Mouse (Mus musculus): Measurements from ENCODE around the gene Rap1gap. TPM values are rescaled to one million over a fixed set of nuclear protein-coding genes. Genes with fewer than 3 reads are reported as not detected.

Gene Rap1gap
- polyA plus RNA-seq, 1 experiment from 2014 or later, result 19.9 TPM

DNA sequence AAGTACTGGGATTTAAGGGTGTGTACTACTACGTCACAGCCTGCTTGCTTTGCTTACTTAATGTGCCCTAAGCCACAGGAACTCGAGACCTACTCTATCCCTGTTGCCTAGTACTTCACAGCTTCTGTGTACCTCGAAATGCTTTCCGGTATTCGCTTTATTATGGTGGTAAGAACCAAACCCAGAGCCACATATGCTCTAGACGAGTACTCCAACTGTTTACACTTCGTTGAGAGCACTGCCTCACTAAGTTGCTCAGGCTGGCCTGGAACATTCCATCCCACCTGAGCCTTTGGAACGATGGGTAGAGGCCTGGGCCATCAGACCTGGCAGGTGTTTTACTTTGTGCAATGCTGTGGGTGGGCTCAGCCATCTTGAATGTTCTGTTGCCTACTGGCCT, 30.8 kb downstream of the Rap1gap start:
- Histone ChIP-seq H3K4me2 (replicated peaks) (no peak overlapping the region), H3K27ac (replicated peaks) (0 out of 2 replicates have a peak overlapping the region, but pooled peaks have one; percentile 60), H3K36me3 (no peaks in the 10 kb centered on the region), H3K4me1 (peaks cover 26% of the 10 kb centered on the region), H3K4me3 (replicated peaks) (no peak overlapping the region), H3K9me3 (replicated peaks) (no peaks in the 10 kb centered on the region), H3K9ac (0 out of 2 replicates have a peak overlapping the region, but pooled peaks have one; percentile 6), H3K27me3 (no peaks in the 10 kb centered on the region)
- 75% methylated on average over 8 of the region's 8 CpGs for WGBS
- ATAC-seq (ENCODE audit: insufficient number of reproducible peaks, low FRiP score, low TSS enrichment, low read depth), result no peak

DNA sequence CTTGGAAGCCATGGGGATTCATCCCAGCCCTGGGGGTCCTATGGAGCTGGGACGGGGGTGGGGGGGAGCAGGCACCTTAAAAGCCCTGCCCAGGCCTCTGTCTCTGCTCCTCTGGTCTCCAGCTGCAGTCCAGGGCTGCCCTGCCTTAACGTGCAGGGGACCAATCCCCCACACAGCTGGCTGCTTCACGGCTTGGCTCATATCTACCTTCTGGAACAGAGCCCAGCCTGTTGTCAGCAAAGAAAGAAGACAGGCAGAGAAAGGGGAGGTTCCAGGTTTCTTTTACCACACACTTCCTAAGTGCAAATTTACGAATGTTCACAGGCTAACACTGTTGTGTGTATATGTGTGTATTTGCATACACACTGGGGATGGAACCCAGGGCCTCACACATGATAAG, 31.4 kb downstream of the Rap1gap start:
- Histone ChIP-seq H3K4me3 (replicated peaks) (no peak overlapping the region), H3K4me1 (peaks cover 26% of the 10 kb centered on the region), H3K36me3 (no peaks in the 10 kb centered on the region), H3K9ac (0 out of 2 replicates have a peak overlapping the region, but pooled peaks have one; percentile 6), H3K27ac (replicated peaks) (peak overlapping the region; percentile 60), H3K9me3 (replicated peaks) (no peaks in the 10 kb centered on the region), H3K27me3 (no peaks in the 10 kb centered on the region), H3K4me2 (replicated peaks) (no peak overlapping the region)
- no peak; the same call in 1 of the 2 replicates for ATAC-seq (ENCODE audit: insufficient number of reproducible peaks, low FRiP score, low TSS enrichment, low read depth)
- 13% methylated on average over 4 of the region's 4 CpGs for WGBS

DNA sequence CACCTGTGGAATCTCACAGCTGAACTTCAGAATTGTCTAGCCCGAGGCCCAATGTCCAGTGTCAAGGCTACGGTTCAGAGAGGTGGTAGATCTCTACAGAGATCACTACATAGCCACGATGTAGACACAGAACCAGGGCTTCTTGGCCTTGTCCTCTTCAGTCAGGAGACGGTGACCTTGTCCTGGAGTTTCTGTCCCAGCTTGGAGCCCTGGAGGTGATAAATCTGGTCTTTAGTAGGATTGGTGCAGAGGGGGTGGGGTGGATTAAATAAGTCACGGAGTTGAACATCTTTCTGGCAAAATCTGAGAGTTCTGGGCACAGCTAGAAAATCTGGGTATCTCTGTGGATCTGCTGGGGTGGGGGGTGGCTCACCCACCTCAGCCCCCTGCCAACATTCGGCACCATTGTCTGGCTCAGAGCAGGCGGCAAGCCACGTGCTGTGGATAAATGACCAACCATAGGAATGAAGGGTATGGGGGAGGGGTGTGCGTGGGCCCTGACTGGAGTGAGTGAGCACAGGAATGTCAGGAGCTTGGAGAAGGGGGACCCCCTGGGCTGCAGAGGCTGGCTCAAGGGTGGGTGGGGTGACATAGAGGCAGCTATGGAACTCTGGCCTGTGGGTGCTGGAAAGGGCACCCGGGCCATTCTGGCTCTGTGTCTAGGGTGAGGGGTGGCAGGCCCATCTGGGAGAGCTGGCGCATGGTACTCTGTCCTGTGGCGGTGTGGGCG, 32.8 kb downstream of the Rap1gap start:
- WGBS, result 65% methylated on average over 13 of the region's 13 CpGs
- no peaks in the 10 kb centered on the region for H3K36me3 ChIP-seq
- H3K9ac ChIP-seq, result no peak overlapping the region
- no peak for ATAC-seq (ENCODE audit: insufficient number of reproducible peaks, low FRiP score, low TSS enrichment, low read depth)
- H3K4me1 ChIP-seq, result peaks cover 32% of the 10 kb centered on the region
- no peak overlapping the region for H3K4me3 ChIP-seq (replicated peaks)
- H3K4me2 ChIP-seq (replicated peaks), result no peak overlapping the region
- H3K9me3 ChIP-seq (replicated peaks), result no peaks in the 10 kb centered on the region
- no peak overlapping the region for H3K27ac ChIP-seq (replicated peaks)
- no peaks in the 10 kb centered on the region for H3K27me3 ChIP-seq

DNA sequence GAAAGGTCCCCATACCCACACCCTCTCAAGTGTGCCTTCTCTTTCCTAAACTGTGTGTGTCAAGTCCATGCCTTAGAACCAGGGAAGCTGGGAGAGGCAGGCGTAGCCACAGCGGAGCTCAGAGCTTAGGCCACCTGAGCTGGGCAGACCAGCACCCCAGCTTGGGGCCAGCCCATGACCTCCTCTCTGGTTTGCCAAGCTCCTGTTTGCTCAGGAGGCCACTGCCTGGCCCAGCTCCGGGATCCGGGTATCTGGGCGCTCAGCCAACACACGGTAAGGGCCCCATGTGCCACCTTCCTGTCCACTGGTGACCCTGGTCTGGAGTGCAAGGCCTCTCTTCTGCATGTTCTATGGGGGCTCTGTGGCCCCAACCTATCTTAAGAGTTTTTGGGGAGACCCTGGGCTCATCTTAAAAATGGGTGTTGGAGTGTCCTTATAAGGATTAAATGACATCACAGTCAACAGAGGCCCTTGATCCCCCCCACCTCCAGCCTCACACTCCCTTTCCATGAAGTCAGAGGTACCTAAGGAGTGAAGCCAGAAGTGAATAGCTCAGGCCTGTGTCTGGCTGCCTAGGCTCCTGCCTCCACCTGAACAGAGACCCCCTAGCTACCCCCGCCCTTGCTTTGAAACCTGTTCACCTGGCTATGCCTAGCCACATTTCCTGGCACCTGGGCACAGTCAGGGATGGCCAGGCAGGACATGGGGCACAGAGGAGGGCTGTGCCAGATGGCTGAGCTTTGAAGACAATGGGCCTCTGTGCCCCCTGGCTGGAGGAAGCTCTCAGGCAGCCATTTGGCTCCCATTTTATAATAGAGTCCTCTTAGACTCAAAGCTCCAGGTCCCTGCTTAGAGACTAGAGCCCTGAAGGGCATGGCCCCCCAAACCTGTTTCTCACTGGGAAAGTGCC, 33.8 kb downstream of the Rap1gap start:
- Histone ChIP-seq H3K36me3 (no peaks in the 10 kb centered on the region), H3K4me1 (peaks cover 32% of the 10 kb centered on the region), H3K4me3 (replicated peaks) (no peak overlapping the region), H3K4me2 (replicated peaks) (no peak overlapping the region), H3K27ac (replicated peaks) (no peak overlapping the region), H3K27me3 (no peaks in the 10 kb centered on the region), H3K9ac (no peak overlapping the region), H3K9me3 (replicated peaks) (no peaks in the 10 kb centered on the region)
- WGBS, result 77% methylated on average over 7 of the region's 7 CpGs
- no peak for ATAC-seq (ENCODE audit: insufficient number of reproducible peaks, low FRiP score, low TSS enrichment, low read depth)

DNA sequence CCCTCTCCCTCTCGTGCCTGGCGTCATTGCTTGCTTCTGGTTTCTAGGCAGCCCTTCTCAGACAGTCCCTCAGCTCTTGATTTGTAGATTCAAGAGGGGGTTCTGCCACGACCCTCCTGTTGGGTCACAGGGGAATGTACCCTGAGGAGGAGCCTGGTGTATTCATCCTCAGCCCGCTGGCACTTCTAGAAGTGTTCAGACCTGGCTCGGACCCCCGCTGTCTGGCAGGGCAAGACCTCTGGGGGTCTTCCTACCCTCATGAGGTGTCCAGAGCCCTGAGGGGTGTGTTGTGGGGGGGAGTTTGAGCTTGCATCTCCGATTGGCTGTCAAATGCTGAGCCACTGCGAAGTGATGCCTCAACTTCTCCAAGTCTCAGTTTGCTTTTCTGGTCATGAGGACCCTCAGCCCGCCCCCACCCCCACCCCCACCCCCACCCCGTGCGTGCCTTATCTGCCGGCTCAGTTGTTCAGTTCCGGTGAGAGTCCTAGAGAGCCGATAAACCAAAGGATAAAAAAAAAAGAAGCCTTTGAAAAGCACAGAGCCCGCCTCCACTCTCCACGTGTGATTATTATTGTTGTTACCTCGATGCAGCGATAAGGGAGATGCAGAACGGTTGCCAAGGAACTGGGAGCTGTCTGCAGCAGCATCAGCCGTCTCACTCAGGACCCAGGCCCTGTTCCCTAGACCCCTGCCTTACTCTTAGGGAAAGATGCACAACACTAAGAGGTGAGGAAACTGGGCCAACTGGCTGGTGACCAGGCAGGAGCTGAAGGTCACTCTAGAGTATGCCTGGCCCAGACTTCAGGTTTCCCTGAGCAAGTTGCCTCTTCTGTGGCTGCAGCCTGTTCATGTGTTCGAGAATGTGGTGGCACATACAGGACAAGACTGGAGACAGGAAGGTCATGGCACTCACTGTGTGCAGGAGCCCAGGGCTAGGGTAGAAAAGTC, 35.0 kb downstream of the Rap1gap start:
- ATAC-seq (ENCODE audit: insufficient number of reproducible peaks, low FRiP score, low TSS enrichment, low read depth), result no peak
- no peak overlapping the region for H3K4me3 ChIP-seq (replicated peaks)
- no peak overlapping the region for H3K27ac ChIP-seq (replicated peaks)
- no peak overlapping the region for H3K9ac ChIP-seq
- peaks cover 32% of the 10 kb centered on the region for H3K4me1 ChIP-seq
- WGBS, result 60% methylated on average over 21 of the region's 21 CpGs
- no peak overlapping the region for H3K4me2 ChIP-seq (replicated peaks)
- no peaks in the 10 kb centered on the region for H3K27me3 ChIP-seq
- no peaks in the 10 kb centered on the region for H3K36me3 ChIP-seq
- H3K9me3 ChIP-seq (replicated peaks), result no peaks in the 10 kb centered on the region

DNA sequence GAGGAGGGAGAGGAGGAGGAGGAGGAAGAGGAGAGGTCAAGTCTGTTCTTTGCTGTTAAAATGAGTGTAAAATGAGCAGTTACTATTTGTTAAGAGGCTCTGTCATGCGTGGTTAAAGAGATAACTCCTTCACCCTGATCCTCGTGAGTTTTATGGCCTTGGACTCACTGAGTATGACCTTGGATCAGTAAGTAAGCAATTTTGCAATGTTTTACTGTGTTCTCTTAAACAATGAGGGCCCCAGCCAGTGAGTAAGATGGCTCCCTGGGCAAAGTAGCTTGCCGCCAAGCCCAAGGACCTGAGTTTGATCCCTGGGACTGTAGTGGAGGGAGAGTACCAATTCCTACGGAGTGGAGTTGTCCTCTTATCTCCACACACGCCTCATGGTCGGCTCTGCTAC, 36.4 kb downstream of the Rap1gap start:
- Histone ChIP-seq H3K4me2 (replicated peaks) (no peak overlapping the region), H3K36me3 (no peaks in the 10 kb centered on the region), H3K27ac (replicated peaks) (no peak overlapping the region), H3K9ac (no peak overlapping the region), H3K27me3 (no peaks in the 10 kb centered on the region), H3K4me3 (replicated peaks) (no peak overlapping the region), H3K4me1 (peaks cover 25% of the 10 kb centered on the region), H3K9me3 (replicated peaks) (no peaks in the 10 kb centered on the region)
- ATAC-seq (ENCODE audit: insufficient number of reproducible peaks, low FRiP score, low TSS enrichment, low read depth), result no peak
- 56% methylated on average over 6 of the region's 6 CpGs for WGBS

DNA sequence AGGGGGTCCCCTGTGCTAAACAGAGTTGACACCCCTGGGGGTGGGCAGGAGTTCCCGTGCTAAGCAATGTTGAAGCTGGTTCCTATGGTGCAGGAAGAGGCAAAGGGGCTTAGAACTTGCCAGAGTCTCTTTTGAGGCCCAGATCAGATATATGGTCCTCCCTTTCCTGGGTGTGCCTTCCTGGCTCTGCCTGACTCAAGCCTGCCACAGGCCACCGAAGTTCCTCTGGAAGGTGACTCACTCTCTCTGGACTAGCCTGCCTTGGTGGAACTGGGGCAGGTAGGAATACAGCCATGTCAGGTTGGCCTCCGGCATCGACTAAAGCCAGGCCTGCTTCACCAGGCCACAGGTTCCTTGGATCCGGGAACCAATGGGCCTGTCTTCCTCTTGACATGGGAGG, 38.6 kb downstream of the Rap1gap start:
- Histone ChIP-seq H3K9me3 (replicated peaks) (no peaks in the 10 kb centered on the region), H3K4me2 (replicated peaks) (no peak overlapping the region), H3K27me3 (0 out of 2 replicates have a peak, but pooled peaks cover 3% of the 10 kb centered on the region), H3K27ac (replicated peaks) (no peak overlapping the region), H3K4me1 (peaks cover 31% of the 10 kb centered on the region), H3K4me3 (replicated peaks) (no peak overlapping the region), H3K9ac (no peak overlapping the region), H3K36me3 (no peaks in the 10 kb centered on the region)
- ATAC-seq (ENCODE audit: insufficient number of reproducible peaks, low FRiP score, low TSS enrichment, low read depth), result no peak
- 88% methylated on average over 5 of the region's 5 CpGs for WGBS

DNA sequence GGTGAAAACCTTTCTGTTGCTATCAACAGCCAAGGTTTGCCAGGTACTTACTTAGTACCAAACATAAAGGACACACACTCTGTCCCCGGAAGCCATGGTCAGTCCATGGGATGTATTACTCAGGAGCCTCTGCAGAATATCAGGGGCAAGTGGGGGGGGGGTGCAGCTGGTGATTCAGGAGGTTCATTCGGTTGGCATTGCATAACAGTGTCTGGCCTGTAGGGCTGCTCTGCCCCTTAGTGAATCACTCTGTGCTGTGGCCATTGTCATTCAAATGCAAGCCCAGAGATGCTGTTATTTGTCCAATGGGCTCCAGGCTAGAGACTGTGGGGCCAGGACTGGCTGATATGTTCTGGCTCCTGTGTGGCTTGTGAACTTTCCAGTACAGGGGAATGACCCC, 40.0 kb downstream of the Rap1gap start:
- Histone ChIP-seq H3K36me3 (no peaks in the 10 kb centered on the region), H3K4me1 (peaks cover 34% of the 10 kb centered on the region), H3K4me3 (replicated peaks) (no peak overlapping the region), H3K4me2 (replicated peaks) (no peak overlapping the region), H3K9me3 (replicated peaks) (no peaks in the 10 kb centered on the region), H3K9ac (no peak overlapping the region), H3K27ac (replicated peaks) (no peak overlapping the region), H3K27me3 (0 out of 2 replicates have a peak, but pooled peaks cover 3% of the 10 kb centered on the region)
- ATAC-seq (ENCODE audit: insufficient number of reproducible peaks, low FRiP score, low TSS enrichment, low read depth), result no peak
- WGBS, result 73% methylated on average over 2 of the region's 2 CpGs

DNA sequence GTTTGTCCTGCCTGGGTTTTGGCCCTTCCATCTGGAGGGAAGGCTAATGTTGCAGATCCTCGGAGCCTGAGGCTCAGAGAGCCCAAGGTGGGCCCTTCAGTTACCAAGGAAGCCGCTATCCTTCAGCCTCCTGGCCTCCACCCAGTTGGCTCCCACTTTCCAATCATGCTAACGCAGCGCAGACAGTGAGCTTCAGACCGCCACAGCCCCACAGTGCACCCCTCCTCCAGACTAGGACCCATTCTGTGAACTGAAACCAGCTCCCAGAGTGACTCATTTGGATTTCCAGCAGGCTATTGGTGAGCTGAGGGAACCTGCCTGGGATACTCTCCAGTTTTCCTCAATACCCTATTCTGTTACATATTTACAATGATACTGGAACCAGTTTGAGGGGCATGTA, 40.9 kb downstream of the Rap1gap start:
- no peak overlapping the region for H3K27ac ChIP-seq (replicated peaks)
- no peak for ATAC-seq (ENCODE audit: insufficient number of reproducible peaks, low FRiP score, low TSS enrichment, low read depth)
- H3K36me3 ChIP-seq, result no peaks in the 10 kb centered on the region
- WGBS, result 68% methylated on average over 5 of the region's 5 CpGs
- H3K9ac ChIP-seq, result no peak overlapping the region
- H3K4me1 ChIP-seq, result peaks cover 34% of the 10 kb centered on the region
- H3K27me3 ChIP-seq, result 0 out of 2 replicates have a peak, but pooled peaks cover 3% of the 10 kb centered on the region
- H3K9me3 ChIP-seq (replicated peaks), result no peaks in the 10 kb centered on the region
- H3K4me3 ChIP-seq (replicated peaks), result no peak overlapping the region
- no peak overlapping the region for H3K4me2 ChIP-seq (replicated peaks)

DNA sequence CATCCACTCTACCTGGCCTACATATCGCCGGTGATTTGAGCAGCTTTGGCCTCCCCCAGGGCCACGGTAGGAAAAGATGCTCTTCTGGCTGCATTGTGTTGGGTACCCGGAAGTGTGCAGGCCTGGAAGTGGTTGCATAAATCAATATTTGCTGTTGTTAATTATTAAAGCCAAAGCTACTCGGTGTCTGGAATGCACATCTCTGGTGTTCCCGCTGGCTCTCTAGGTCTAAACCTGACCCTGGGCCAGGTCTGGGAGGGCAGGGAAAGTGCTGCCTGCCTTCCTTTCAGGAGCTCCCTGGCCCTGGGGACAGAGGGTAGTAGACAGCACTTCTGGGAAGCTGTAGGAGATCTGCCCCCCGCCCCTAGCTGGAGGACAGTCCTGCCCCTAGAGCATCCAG, 42.0 kb downstream of the Rap1gap start:
- no peak for ATAC-seq (ENCODE audit: insufficient number of reproducible peaks, low FRiP score, low TSS enrichment, low read depth)
- no peak overlapping the region for H3K27ac ChIP-seq (replicated peaks)
- no peaks in the 10 kb centered on the region for H3K9me3 ChIP-seq (replicated peaks)
- H3K9ac ChIP-seq, result no peak overlapping the region; the same call in 1 of the 2 replicates
- no peak overlapping the region for H3K4me3 ChIP-seq (replicated peaks)
- H3K4me1 ChIP-seq, result peaks cover 28% of the 10 kb centered on the region
- H3K36me3 ChIP-seq, result no peaks in the 10 kb centered on the region
- WGBS, result 61% methylated on average over 7 of the region's 7 CpGs
- H3K27me3 ChIP-seq, result 0 out of 2 replicates have a peak, but pooled peaks cover 3% of the 10 kb centered on the region
- peak overlapping the region; percentile 95; the same call in 1 of the 2 replicates for H3K4me2 ChIP-seq (replicated peaks)

Measured in embryonic facial prominence, embryonic 15.5 days (tissue).